Mouse (Mus musculus) cerebellum, postnatal 10 days (tissue): ENCODE data around the gene Olfr221.

Experiments
- DNase-seq, 2 experiments: peaks; one replicate each; pipeline ENCODE4 v3.0.0; 2021; ENCODE audit warnings: mixed read lengths in 2 of 2

The Olfr221 gene

GRCm38 (mm10) chr14:52003981-52004495 lies 38.2 kb downstream of the Olfr221 start:
- DNase-seq, result peak; percentile 79 to 81

- DNase-seq, result peak in 1 of 2 experiments; percentile 29
These were observed 44.8 kb downstream of the Olfr221 start for GRCm38 (mm10) chr14:51997483-51997882.

GRCm38 (mm10) chr14:51996866-51997265 lies 45.4 kb downstream of the Olfr221 start:
- peak; percentile 80 to 87 for DNase-seq

- peak; percentile 39 to 63 for DNase-seq
These were observed 45.9 kb downstream of the Olfr221 start for GRCm38 (mm10) chr14:51996231-51996841.

- no peak for DNase-seq
These were observed 46.9 kb downstream of the Olfr221 start for GRCm38 (mm10) chr14:51995219-51995871.

GRCm38 (mm10) chr14:51994453-51994852 lies 47.8 kb downstream of the Olfr221 start:
- DNase-seq, result no peak

GRCm38 (mm10) chr14:51989461-51989970 lies 52.7 kb downstream of the Olfr221 start:
- no peak for DNase-seq

- peak in 1 of 2 experiments; percentile 25 for DNase-seq
These were observed 53.5 kb downstream of the Olfr221 start for GRCm38 (mm10) chr14:51988731-51989130.

- no peak for DNase-seq
These were observed 55.1 kb downstream of the Olfr221 start for GRCm38 (mm10) chr14:51987177-51987576.

GRCm38 (mm10) chr14:51986153-51986505 lies 56.1 kb downstream of the Olfr221 start:
- no peak for DNase-seq

- DNase-seq, result peak; percentile 80 to 89
These were observed 56.7 kb downstream of the Olfr221 start for GRCm38 (mm10) chr14:51985301-51986152.

GRCm38 (mm10) chr14:51984247-51985231 lies 57.7 kb downstream of the Olfr221 start, which contains the start of gene Arhgef40:
TSS of gene Arhgef40 (plus strand) at chr14:51984719.
- DNase-seq, result peak; percentile 88 to 94
